Mouse (Mus musculus) lung, adult 18-20 months (tissue): ENCODE measurements at regions not wholly inside any gene's neighbourhood (a gene's known extent, or its start where the extent isn't known, plus 50 kb on each side); places are given as distances from the start of the nearest gene placed in this dataset.
A peak's percentile ranks its signal among the peaks of the same experiment; 100 is the strongest.

Experiments
- DNase-seq, 2 experiments: peaks; one replicate each; pipeline ENCODE4 v3.0.0; 2022; ENCODE audit warnings: mixed read lengths in 2 of 2

DNA sequence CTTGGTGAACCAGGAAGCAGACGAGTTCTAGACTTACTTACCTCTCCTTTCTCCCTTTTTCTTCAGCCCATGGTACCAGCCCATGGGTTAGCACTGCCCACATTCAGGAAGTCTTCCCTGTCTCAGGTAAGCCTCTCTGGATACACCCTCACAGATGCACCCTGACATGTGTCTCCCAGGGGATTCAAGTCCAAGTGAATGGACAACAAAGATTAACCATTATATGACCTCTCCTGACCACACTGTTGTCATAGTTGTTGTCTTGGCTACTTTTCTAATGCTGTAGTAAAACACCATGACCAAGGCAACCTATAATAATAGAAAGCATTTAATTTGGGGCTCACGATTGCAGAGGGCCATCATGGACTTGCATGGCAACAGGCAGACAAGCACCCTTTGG, 98.8 kb upstream of the Vash1 start:
- no peak for DNase-seq

DNA sequence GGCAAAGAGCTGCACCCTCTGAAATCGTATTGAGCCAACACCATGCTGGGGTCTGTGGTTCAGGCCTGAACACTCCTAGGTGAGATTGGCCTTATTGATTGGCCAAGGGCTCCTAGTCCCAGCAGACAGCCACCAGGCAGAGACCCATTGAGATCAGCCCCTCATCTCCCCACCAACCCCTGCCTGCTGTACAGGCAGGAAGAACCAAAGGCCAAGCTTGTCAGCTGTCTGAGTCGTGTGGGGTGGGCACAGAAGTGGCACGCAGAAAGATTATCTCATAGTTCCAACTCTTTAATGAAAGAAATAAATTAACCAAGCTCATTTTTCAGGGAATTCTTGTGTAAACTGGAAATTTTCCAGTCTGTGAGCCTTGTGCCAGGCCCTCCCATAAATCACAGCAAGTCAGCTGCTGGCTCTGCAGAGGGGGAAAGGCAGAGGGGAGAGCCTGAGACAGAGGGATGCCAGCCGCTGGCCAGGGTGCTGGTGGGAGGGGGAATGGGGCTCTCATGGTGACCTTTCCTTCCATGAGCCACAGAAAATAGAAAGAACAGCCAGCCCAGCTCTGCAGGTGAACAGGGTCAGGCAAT, 98.3 kb upstream of the Vash1 start:
- no peak for DNase-seq

GRCm38 (mm10) chr12:86582076-86582475, 96.4 kb upstream of the Vash1 start:
- no peak for DNase-seq

GRCm38 (mm10) chr12:86588010-86588409, 90.5 kb upstream of the Vash1 start:
- no peak for DNase-seq

DNA sequence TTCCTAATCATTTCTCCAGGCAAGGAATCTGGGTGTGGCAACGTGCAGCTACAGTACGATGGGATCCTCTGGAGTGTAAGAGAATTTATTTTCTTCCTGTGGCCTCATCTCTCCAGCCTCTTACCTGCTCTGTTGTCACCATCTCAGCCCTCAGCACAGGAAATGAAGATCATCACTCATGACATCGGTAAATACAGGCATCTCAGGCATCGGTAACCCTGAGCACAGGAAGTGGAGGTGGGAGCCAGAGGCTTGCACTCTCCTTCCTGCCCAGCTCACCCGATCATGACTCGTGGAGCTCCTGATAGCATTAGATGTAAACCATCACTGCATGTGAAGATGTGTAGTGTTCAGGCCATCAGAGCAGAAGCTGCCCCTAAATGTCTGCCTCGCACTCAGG, 86.0 kb upstream of the Vash1 start:
- DNase-seq = no peak

GRCm38 (mm10) chr12:86594647-86595046, 83.9 kb upstream of the Vash1 start:
- DNase-seq = no peak

- DNase-seq = no peak
Observed at GRCm38 (mm10) chr12:86600041-86600440, 78.5 kb upstream of the Vash1 start.

GRCm38 (mm10) chr12:86603521-86603920, 75.0 kb upstream of the Vash1 start:
- no peak for DNase-seq

GRCm38 (mm10) chr12:86612431-86613040, 66.0 kb upstream of the Vash1 start:
- DNase-seq = no peak

- peak in 1 of 2 experiments; percentile 14 for DNase-seq
Observed at GRCm38 (mm10) chr12:86614156-86614555, 64.3 kb upstream of the Vash1 start.

DNA sequence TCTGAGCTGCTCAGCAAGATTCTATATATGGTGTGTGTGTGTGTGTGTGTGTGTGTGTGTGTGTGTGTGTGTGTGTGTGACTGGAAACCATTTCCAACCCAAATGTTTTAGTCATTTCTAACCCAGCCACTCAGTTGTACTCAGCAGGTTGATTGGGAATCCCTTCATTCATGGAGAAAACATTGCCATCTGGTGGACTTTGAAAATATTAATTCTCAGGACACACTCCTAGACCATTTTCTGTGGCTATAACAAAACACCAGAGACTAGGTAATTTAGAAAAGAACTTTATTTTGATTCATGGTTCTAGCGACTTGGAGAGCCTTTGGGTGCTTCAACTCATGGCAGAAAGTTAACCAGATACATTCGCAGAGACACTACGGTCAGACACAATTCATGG, 62.2 kb upstream of the Vash1 start:
- no peak for DNase-seq

- no peak for DNase-seq
Observed at GRCm38 (mm10) chr12:86624195-86624594, 54.3 kb upstream of the Vash1 start.

- no peak for DNase-seq
Observed at GRCm38 (mm10) chr12:86626684-86627083, 51.8 kb upstream of the Vash1 start.

DNA sequence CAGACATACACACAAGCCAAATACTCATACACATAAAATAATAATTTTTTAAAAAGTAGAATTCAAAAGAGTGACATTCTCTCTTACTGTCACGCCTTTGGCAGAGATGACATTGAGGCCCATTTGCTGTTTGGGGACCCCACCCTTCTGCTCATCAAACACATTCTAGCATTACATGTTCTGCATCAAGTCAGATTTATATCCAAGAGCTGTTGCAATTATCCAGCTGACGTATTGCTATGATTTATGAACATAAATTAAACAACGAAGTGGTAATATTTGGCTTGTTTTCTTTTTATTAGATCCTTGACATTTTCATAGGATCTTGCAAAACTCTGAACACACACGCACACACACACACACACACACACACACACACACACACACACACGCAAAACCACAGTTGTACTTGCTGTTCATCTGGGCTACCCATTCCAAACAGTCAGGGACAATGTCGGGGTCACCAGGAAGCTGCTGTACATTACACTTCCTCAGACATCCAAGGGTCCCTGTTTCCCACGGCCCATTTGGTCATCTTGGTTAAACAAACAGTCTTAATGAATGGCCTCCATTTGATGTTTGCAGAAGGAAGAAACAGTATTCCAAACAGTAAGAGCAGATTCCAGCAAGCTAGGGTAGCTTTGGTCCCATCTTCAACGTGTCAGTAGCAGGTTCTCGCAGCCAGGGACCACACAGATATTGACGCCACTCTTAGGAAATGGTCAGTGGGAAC, 50.3 kb upstream of the Vash1 start:
- peak in 1 of 2 experiments; percentile 8 for DNase-seq
